Mouse (Mus musculus) T-helper 1 cell (primary cell): ENCODE measurements around the gene Hoxa11.

Source experiments
- in situ Hi-C: fragments of 300-600 bp; cut with MboI, MseI; formaldehyde crosslinking; loops from one replicate; pipeline ENCODE4 v1.15.1; 2025; ENCODE audit warnings: high pct_unique_total_duplicates

Gene Hoxa11

GRCm38 (mm10) chr6:52211961-52212360 is 33.6 kb downstream of the Hoxa11 start:
- in situ Hi-C loops, result no loop called here

- in situ Hi-C loops, result no loop called here
Measured at GRCm38 (mm10) chr6:52211170-52211935, 34.3 kb downstream of the Hoxa11 start.

- in situ Hi-C loops, result no loop called here
Measured at GRCm38 (mm10) chr6:52209685-52210046, 35.9 kb downstream of the Hoxa11 start.

- in situ Hi-C loops, result no loop called here
Measured at GRCm38 (mm10) chr6:52208868-52209684, 36.5 kb downstream of the Hoxa11 start.

- in situ Hi-C loops, result no loop called here
Measured at GRCm38 (mm10) chr6:52208072-52208867, 37.3 kb downstream of the Hoxa11 start, which contains the start of gene Hoxa6. TSS of gene Hoxa6 (minus strand) at chr6:52208722.

GRCm38 (mm10) chr6:52207684-52207976 is 38.0 kb downstream of the Hoxa11 start:
- in situ Hi-C loops, result no loop called here

- in situ Hi-C loops, result no loop called here
Measured at GRCm38 (mm10) chr6:52206882-52207683, 38.5 kb downstream of the Hoxa11 start.

GRCm38 (mm10) chr6:52205638-52206621 is 39.7 kb downstream of the Hoxa11 start:
- in situ Hi-C loops, result no loop called here

GRCm38 (mm10) chr6:52205221-52205620 is 40.4 kb downstream of the Hoxa11 start:
- in situ Hi-C loops, result no loop called here

GRCm38 (mm10) chr6:52204050-52204752 is 41.4 kb downstream of the Hoxa11 start, which contains the start of gene Hoxa5:
TSS of gene Hoxa5 (minus strand) at chr6:52204587.
- in situ Hi-C loops, result no loop called here

GRCm38 (mm10) chr6:52203371-52204049 is 42.1 kb downstream of the Hoxa11 start:
- in situ Hi-C loops, result no loop called here

GRCm38 (mm10) chr6:52203121-52203370 is 42.6 kb downstream of the Hoxa11 start:
- in situ Hi-C loops, result no loop called here

GRCm38 (mm10) chr6:52202362-52203120 is 43.1 kb downstream of the Hoxa11 start:
- in situ Hi-C loops, result no loop called here

GRCm38 (mm10) chr6:52201269-52201668 is 44.3 kb downstream of the Hoxa11 start:
- in situ Hi-C loops, result no loop called here

- in situ Hi-C loops, result no loop called here
Measured at GRCm38 (mm10) chr6:52200751-52201250, 44.8 kb downstream of the Hoxa11 start.

GRCm38 (mm10) chr6:52200073-52200750 is 45.4 kb downstream of the Hoxa11 start:
- in situ Hi-C loops, result no loop called here

GRCm38 (mm10) chr6:52197271-52197670 is 48.3 kb downstream of the Hoxa11 start:
- in situ Hi-C loops, result no loop called here

- in situ Hi-C loops, result no loop called here
Measured at GRCm38 (mm10) chr6:52196811-52197210, 48.8 kb downstream of the Hoxa11 start.
